Mouse (Mus musculus) small intestine, adult 2 months (tissue): Measurements from ENCODE around the gene Exoc6b.

Source experiments
- CTCF ChIP-seq: fragments of 200-500 bp; IDR thresholded peaks from 2 replicates; pipeline ENCODE4 v1.5.1; 2012; ENCODE audit warnings: low read depth, mild to moderate bottlenecking, control low read depth, inconsistent platforms, low read length, moderate library complexity, mixed read lengths; ENCODE audit not compliant: insufficient replicate concordance, insufficient read length; ENCODE audit errors: extremely low read depth
- POLR2A ChIP-seq: fragments of 200-500 bp; IDR thresholded peaks from 2 replicates; pipeline ENCODE4 v1.6.1; 2012; ENCODE audit warnings: low read depth, mild to moderate bottlenecking, control low read depth, inconsistent platforms, low read length, moderate library complexity

DNA sequence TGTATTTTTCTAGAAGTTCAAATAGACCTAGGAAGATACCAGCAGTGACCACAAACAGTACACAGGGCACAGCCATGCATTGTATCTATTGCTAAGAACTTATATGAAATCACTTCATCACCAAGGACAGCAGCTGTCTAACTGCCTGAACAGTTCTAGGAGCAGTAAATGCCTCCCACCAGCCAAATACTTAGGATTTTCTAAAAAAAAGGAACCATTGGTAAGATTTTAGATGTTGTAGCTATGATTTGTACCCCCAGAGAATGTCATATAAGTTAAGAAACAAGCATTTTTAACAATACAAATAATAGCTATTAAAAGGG is 175.6 kb downstream of the Exoc6b start:
- TF ChIP-seq CTCF: no peak
- no peak for TF ChIP-seq POLR2A
